In the genomic region with DNA sequence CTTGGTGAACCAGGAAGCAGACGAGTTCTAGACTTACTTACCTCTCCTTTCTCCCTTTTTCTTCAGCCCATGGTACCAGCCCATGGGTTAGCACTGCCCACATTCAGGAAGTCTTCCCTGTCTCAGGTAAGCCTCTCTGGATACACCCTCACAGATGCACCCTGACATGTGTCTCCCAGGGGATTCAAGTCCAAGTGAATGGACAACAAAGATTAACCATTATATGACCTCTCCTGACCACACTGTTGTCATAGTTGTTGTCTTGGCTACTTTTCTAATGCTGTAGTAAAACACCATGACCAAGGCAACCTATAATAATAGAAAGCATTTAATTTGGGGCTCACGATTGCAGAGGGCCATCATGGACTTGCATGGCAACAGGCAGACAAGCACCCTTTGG, we compare ENCODE assay signal across 17 mouse cellular contexts.
"Had no signal": no experiment of that assay in that cellular context is flagged by ENCODE, and none has a peak within 500 bp of the region (broad histone marks: within the 10 kb centered on the region; RNA-seq: fewer than 3 reads in every experiment).

No protein-coding gene starts in this region.

- DNase-seq: lung, adult 2 months; lung, postnatal 14 days; lung, postnatal 36 days; right cerebral cortex, postnatal 14 days; thymus, adult 2 months; thymus, postnatal 25 days; thymus, postnatal 4 days had no signal

- H3K27me3 ChIP-seq: lung, embryonic 15.5 days; midbrain, embryonic 13.5 days; midbrain, embryonic 15.5 days; neural tube, embryonic 12.5 days; stomach, embryonic 15.5 days had no signal

- H3K9me3 ChIP-seq: lung, embryonic 15.5 days; megakaryocyte, embryonic 14.5 days; midbrain, embryonic 13.5 days; midbrain, embryonic 15.5 days; neural tube, embryonic 12.5 days; stomach, embryonic 15.5 days had no signal

- ATAC-seq: lung, postnatal 0 days; midbrain, embryonic 13.5 days; midbrain, embryonic 15.5 days had no signal

- H3K9ac ChIP-seq: lung, embryonic 15.5 days; midbrain, embryonic 13.5 days; midbrain, embryonic 15.5 days; neural tube, embryonic 12.5 days; stomach, embryonic 15.5 days had no signal

- H3K27ac ChIP-seq: lung, embryonic 15.5 days; macrophage; midbrain, embryonic 13.5 days; midbrain, embryonic 15.5 days; neural tube, embryonic 12.5 days; stomach, embryonic 15.5 days; stomach, postnatal 0 days had no signal

- H3K4me3 ChIP-seq: lung, embryonic 15.5 days; megakaryocyte, embryonic 14.5 days; midbrain, embryonic 13.5 days; midbrain, embryonic 15.5 days; neural tube, embryonic 12.5 days; stomach, embryonic 15.5 days had no signal

- H3K36me3 ChIP-seq: lung, embryonic 15.5 days; midbrain, embryonic 13.5 days; midbrain, embryonic 15.5 days; neural tube, embryonic 12.5 days; stomach, embryonic 15.5 days had no signal

- H3K4me2 ChIP-seq: lung, embryonic 15.5 days; midbrain, embryonic 11.5 days; midbrain, embryonic 13.5 days; midbrain, embryonic 15.5 days; neural tube, embryonic 12.5 days; stomach, embryonic 15.5 days had no signal

- H3K4me1 ChIP-seq: lung, embryonic 15.5 days; megakaryocyte, embryonic 14.5 days; midbrain, embryonic 13.5 days; midbrain, embryonic 15.5 days; stomach, embryonic 15.5 days had no signal
